26 mouse cellular contexts compared by ENCODE assay signal in the genomic region with DNA sequence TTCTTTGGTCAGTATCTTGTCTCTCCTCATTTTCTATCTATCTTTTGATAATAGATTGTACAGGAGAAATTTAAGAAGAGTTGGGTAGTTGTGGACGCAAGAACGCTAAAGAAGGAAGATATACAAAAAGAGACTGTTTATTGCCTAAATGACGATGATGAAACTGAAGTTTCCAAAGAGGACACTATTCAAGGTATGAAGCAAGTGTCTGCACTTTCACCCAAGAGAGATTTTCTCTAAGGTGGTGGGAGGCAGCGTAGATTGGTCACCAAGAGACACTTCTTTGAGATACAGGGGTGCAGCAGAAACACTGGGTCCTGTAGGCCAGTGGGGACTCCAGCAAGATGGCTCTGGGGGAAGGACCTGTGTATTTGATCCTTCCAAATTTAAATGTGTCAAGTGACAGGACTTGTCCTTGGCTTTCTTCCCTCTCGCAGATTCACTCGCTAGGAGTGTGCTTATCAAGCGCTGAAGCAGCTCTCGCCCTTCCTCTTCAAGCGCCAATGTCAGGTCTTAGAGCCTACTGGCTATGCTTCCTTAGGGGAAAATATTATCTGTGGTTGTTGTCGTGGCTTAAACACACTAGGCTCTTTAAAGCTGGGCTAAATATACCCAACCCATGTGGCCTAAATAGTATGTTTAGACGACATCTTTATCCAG. TPM values are rescaled to one million over a fixed set of nuclear protein-coding genes. Genes with fewer than 3 reads are reported as not detected.
DNase-seq lines count a peak whose midpoint lies in the region; ATAC-seq and TF ChIP-seq lines count a peak whose summit lies in the region.
"Had no signal": no experiment of that assay in that cellular context is flagged by ENCODE, and none has a peak within 500 bp of the region (broad histone marks: within the 10 kb centered on the region; RNA-seq: fewer than 3 reads in every experiment).

No protein-coding gene starts in this region.

- no peaks in the 10 kb centered on the region for H3K9me3 ChIP-seq in liver, embryonic 15.5 days (replicated peaks)
- no peaks in the 10 kb centered on the region for H3K9me3 ChIP-seq in heart, postnatal 0 days (replicated peaks; ENCODE audit: control insufficient read depth, low read length)
- H3K9me3 ChIP-seq: embryonic facial prominence, embryonic 12.5 days; forebrain, embryonic 12.5 days; heart, embryonic 13.5 days; limb, embryonic 12.5 days; liver, embryonic 13.5 days; lung, embryonic 15.5 days; midbrain, embryonic 12.5 days; stomach, embryonic 15.5 days had no signal

- ATAC-seq in liver, embryonic 15.5 days (ENCODE audit: insufficient read depth), result no peak
- peak; percentile 77 for ATAC-seq in granulocyte monocyte progenitor cell, adult 5-6 weeks (replicated peaks; ENCODE audit: poor library complexity, severe bottlenecking)
- 0 out of 2 replicates have a peak, but pooled peaks have one; percentile 47 for ATAC-seq in heart, postnatal 0 days (ENCODE audit: insufficient read depth, low read depth)
- ATAC-seq: activated CD4-positive, CD25-positive, alpha-beta regulatory T cell, adult 4 months; hindbrain, postnatal 0 days; intestine, embryonic 16.5 days had no signal

- no peaks in the 10 kb centered on the region for H3K4me1 ChIP-seq in liver, embryonic 15.5 days (replicated peaks)
- no peaks in the 10 kb centered on the region for H3K4me1 ChIP-seq in heart, postnatal 0 days (ENCODE audit: control insufficient read depth, insufficient read depth)
- no peaks in the 10 kb centered on the region for H3K4me1 ChIP-seq in kidney, adult 2 months (ENCODE audit: control insufficient read depth, insufficient read depth, low read length)
- H3K4me1 ChIP-seq: embryonic facial prominence, embryonic 12.5 days; forebrain, embryonic 12.5 days; heart, embryonic 13.5 days; limb, embryonic 12.5 days; liver, embryonic 13.5 days; lung, embryonic 15.5 days; midbrain, embryonic 12.5 days; stomach, embryonic 15.5 days had no signal

- no peak for DNase-seq in liver
- peak; percentile 9 for DNase-seq in heart, postnatal 0 days (ENCODE audit: low spot score)
- DNase-seq in skeletal muscle tissue, adult 2 months (ENCODE audit: low read depth, low spot score), result peak; percentile 30
- DNase-seq in kidney, adult 2 months, result no peak
- DNase-seq in layer of hippocampus, postnatal 25 days (ENCODE audit: extremely low spot score in 1 of 2, low spot score in 1 of 2), result no peak
- DNase-seq: adrenal gland, adult 8-10 months; cerebellum, adult 18-20 months; cerebellum, postnatal 25 days; kidney, postnatal 25 days; liver, embryonic 13.5 days; thymus, postnatal 36 days had no signal

- H3K27ac ChIP-seq in liver, embryonic 15.5 days (replicated peaks), result peak overlapping the region; percentile 34; the same call in 1 of the 2 replicates
- H3K27ac ChIP-seq in heart, postnatal 0 days (ENCODE audit: low read depth), result no peak overlapping the region
- H3K27ac ChIP-seq in kidney, adult 2 months (ENCODE audit: insufficient read depth, low read depth, low read length), result no peak overlapping the region
- H3K27ac ChIP-seq: embryonic facial prominence, embryonic 12.5 days; forebrain, embryonic 12.5 days; heart, embryonic 13.5 days; hindbrain, postnatal 0 days; layer of hippocampus, adult 2 months; limb, embryonic 12.5 days; liver, embryonic 13.5 days; lung, embryonic 15.5 days; macrophage; midbrain, embryonic 12.5 days; stomach, embryonic 15.5 days had no signal

- no peak overlapping the region for H3K9ac ChIP-seq in liver, embryonic 15.5 days
- no peak overlapping the region for H3K9ac ChIP-seq in heart, postnatal 0 days (replicated peaks; ENCODE audit: low read depth, low read length)
- H3K9ac ChIP-seq: embryonic facial prominence, embryonic 12.5 days; forebrain, embryonic 12.5 days; heart, embryonic 13.5 days; limb, embryonic 12.5 days; liver, embryonic 13.5 days; lung, embryonic 15.5 days; midbrain, embryonic 12.5 days; stomach, embryonic 15.5 days had no signal

- WGBS in liver, embryonic 15.5 days (ENCODE audit: insufficient replicate concordance), result 72% methylated on average over 11 of the region's 11 CpGs
- WGBS in heart, postnatal 0 days, result 56% methylated on average over 11 of the region's 11 CpGs
- 94% methylated on average over 11 of the region's 11 CpGs for WGBS in kidney, adult 2 months

- TF ChIP-seq POLR2A in kidney, adult 2 months (IDR thresholded peaks at IDR 0.05; ENCODE audit: low read depth, low read length), result no peak

- H3K27me3 ChIP-seq in liver, embryonic 15.5 days, result no peaks in the 10 kb centered on the region
- no peaks in the 10 kb centered on the region for H3K27me3 ChIP-seq in heart, postnatal 0 days (ENCODE audit: control insufficient read depth, insufficient read depth, low read length)
- H3K27me3 ChIP-seq in kidney, adult 2 months (replicated peaks; ENCODE audit: control insufficient read depth, insufficient read depth, low read length), result no peaks in the 10 kb centered on the region
- H3K27me3 ChIP-seq: embryonic facial prominence, embryonic 12.5 days; forebrain, embryonic 12.5 days; heart, embryonic 13.5 days; limb, embryonic 12.5 days; liver, embryonic 13.5 days; lung, embryonic 15.5 days; midbrain, embryonic 12.5 days; stomach, embryonic 15.5 days had no signal

- no peak overlapping the region for H3K4me3 ChIP-seq in liver, embryonic 15.5 days (replicated peaks)
- no peak overlapping the region for H3K4me3 ChIP-seq in heart, postnatal 0 days (ENCODE audit: low read depth, low read length)
- H3K4me3 ChIP-seq in kidney, adult 2 months (ENCODE audit: insufficient read depth, low read depth, low read length), result no peak overlapping the region
- H3K4me3 ChIP-seq: embryonic facial prominence, embryonic 12.5 days; forebrain, embryonic 12.5 days; heart, embryonic 13.5 days; layer of hippocampus, adult 2 months; limb, embryonic 12.5 days; liver, embryonic 13.5 days; lung, embryonic 15.5 days; midbrain, embryonic 12.5 days; stomach, embryonic 15.5 days had no signal

- no peak for TF ChIP-seq EP300 in heart, postnatal 0 days (IDR thresholded peaks at IDR 0.05; ENCODE audit: low read depth)

- H3K4me2 ChIP-seq in liver, embryonic 15.5 days, result no peak overlapping the region
- H3K4me2 ChIP-seq in heart, postnatal 0 days (ENCODE audit: low read depth, low read length), result no peak overlapping the region
- H3K4me2 ChIP-seq: embryonic facial prominence, embryonic 12.5 days; forebrain, embryonic 12.5 days; heart, embryonic 13.5 days; limb, embryonic 12.5 days; liver, embryonic 13.5 days; lung, embryonic 15.5 days; midbrain, embryonic 12.5 days; stomach, embryonic 15.5 days had no signal

- no peak for TF ChIP-seq CTCF in heart, postnatal 0 days (IDR thresholded peaks at IDR 0.05; ENCODE audit: low read depth)
- TF ChIP-seq CTCF in kidney, adult 2 months (conservative IDR thresholded peaks at IDR 0.05; ENCODE audit: insufficient read depth, insufficient read length, low read depth, low read length), result no peak

- H3K36me3 ChIP-seq in liver, embryonic 15.5 days (replicated peaks), result peaks cover 34% of the 10 kb centered on the region
- peaks cover 31% of the 10 kb centered on the region for H3K36me3 ChIP-seq in heart, postnatal 0 days (replicated peaks; ENCODE audit: control insufficient read depth, insufficient read depth, low read length)
- peaks cover 6% of the 10 kb centered on the region; the same call in 1 of the 2 replicates for H3K36me3 ChIP-seq in kidney, adult 2 months (ENCODE audit: control insufficient read depth, insufficient read depth, low read length)

RNA-seq across cellular contexts. Expression of a gene that starts 19.1 kb away (rescaled TPM):
- polyA plus RNA-seq in liver, embryonic 15.5 days (2015; fragmentation: Nextera tagmentation; extraction: Ambion mirVana), result 14.8 and 15.8 TPM in 2 replicates
- 1.8 TPM in 2 replicates for total RNA-seq in granulocyte monocyte progenitor cell, adult 5-6 weeks (2014; fragmentation: Nextera tagmentation)
- total RNA-seq in granulocyte monocyte progenitor cell, adult 5-6 weeks (2017), result 6.5 and 8.1 TPM in 2 replicates
- total RNA-seq in heart, postnatal 0 days (2014; rRNA removed; ENCODE audit: low replicate concordance), result 12.6 and 14.5 TPM in 2 replicates
- polyA plus RNA-seq in heart, postnatal 0 days (2015; fragmentation: Nextera tagmentation; extraction: Ambion mirVana), result 12.9 and 13.9 TPM in 2 replicates
- 9.7 and 11.4 TPM in 2 replicates for polyA plus RNA-seq in kidney, adult 2 months (2012; rRNA removed)
- total RNA-seq in layer of hippocampus, postnatal 25 days (2021), result 10 to 100 TPM; 13.1 to 13.9 TPM

RNA-seq across cellular contexts. Expression of a gene that starts 42.1 kb away (rescaled TPM):
- polyA plus RNA-seq in liver, embryonic 15.5 days (2015; fragmentation: Nextera tagmentation; extraction: Ambion mirVana), result 0.79 and 0.96 TPM in 2 replicates
- total RNA-seq in granulocyte monocyte progenitor cell, adult 5-6 weeks (2014; fragmentation: Nextera tagmentation), result not detected in 2 replicates
- total RNA-seq in granulocyte monocyte progenitor cell, adult 5-6 weeks (2017), result 0.22 TPM in 1 of 2 replicates, not detected in the other
- total RNA-seq in heart, postnatal 0 days (2014; rRNA removed; ENCODE audit: low replicate concordance), result not detected in 2 replicates
- 0.12 TPM in 1 of 2 replicates, not detected in the other for polyA plus RNA-seq in heart, postnatal 0 days (2015; fragmentation: Nextera tagmentation; extraction: Ambion mirVana)
- 4.2 and 5.9 TPM in 2 replicates for polyA plus RNA-seq in kidney, adult 2 months (2012; rRNA removed)
- total RNA-seq in layer of hippocampus, postnatal 25 days (2021), result 10 to 100 TPM; 18.0 to 20.6 TPM
- total RNA-seq: gastrocnemius, adult 8-10 months had no signal
- polyA plus RNA-seq: macrophage had no signal

RNA-seq across cellular contexts. Expression of a gene that starts 42.2 kb away (rescaled TPM):
- 66.1 and 71.5 TPM in 2 replicates for polyA plus RNA-seq in liver, embryonic 15.5 days (2015; fragmentation: Nextera tagmentation; extraction: Ambion mirVana)
- 13.6 and 14.8 TPM in 2 replicates for total RNA-seq in granulocyte monocyte progenitor cell, adult 5-6 weeks (2014; fragmentation: Nextera tagmentation)
- 9.5 and 10.1 TPM in 2 replicates for total RNA-seq in granulocyte monocyte progenitor cell, adult 5-6 weeks (2017)
- 0.95 and 8.1 TPM in 2 replicates for total RNA-seq in heart, postnatal 0 days (2014; rRNA removed; ENCODE audit: low replicate concordance)
- polyA plus RNA-seq in heart, postnatal 0 days (2015; fragmentation: Nextera tagmentation; extraction: Ambion mirVana), result 31.1 and 31.7 TPM in 2 replicates
- polyA plus RNA-seq in kidney, adult 2 months (2012; rRNA removed), result 215 and 254 TPM in 2 replicates
- total RNA-seq in layer of hippocampus, postnatal 25 days (2021), result 1 to 10 TPM; 5.2 to 5.9 TPM

Comparison
In these comparisons a context has a peak if more than half of its experiments do, and no peak if none do; other contexts are left out.
1. DNase-seq: peak in heart, postnatal 0 days (single experiment) and skeletal muscle tissue, adult 2 months (single experiment); none in liver (single experiment), kidney, adult 2 months (single experiment) and layer of hippocampus, postnatal 25 days (0 of 2).
2. RNA of a gene that starts 42.1 kb away (total RNA-seq): 18.0 to 20.6 TPM in layer of hippocampus, postnatal 25 days; 0.22 TPM in granulocyte monocyte progenitor cell, adult 5-6 weeks and not detected in heart, postnatal 0 days; every median in the first group is over 10 times any median in the second.